Mouse (Mus musculus) forebrain, embryonic 15.5 days (tissue): ENCODE measurements around the gene C5ar1. TPM values are rescaled to one million over a fixed set of nuclear protein-coding genes. Genes with fewer than 3 reads are reported as not detected.
A peak's percentile ranks its signal among the peaks of the same experiment; 100 is the strongest.

ENCODE experiments used
- ATAC-seq: fragments of 200-750 bp; cut with Nextera tagmentation; replicated peaks from 2 replicates; pipeline ENCODE4 v1.8.0; 2017; ENCODE audit warnings: mild to moderate bottlenecking, moderate TSS enrichment, moderate library complexity
- H3K27ac ChIP-seq: fragments of 300-500 bp; sonication (generic); replicated peaks from 2 replicates; pipeline ENCODE4 v1.5.1; 2015; ENCODE audit warnings: mild to moderate bottlenecking, inconsistent platforms
- H3K27me3 ChIP-seq: fragments of 300-500 bp; sonication (generic); 2 replicates; pipeline ENCODE4 v1.6.1; 2015; ENCODE audit warnings: inconsistent platforms
- H3K36me3 ChIP-seq: fragments of 300-500 bp; sonication (generic); 2 replicates; pipeline ENCODE4 v1.6.1; 2015; ENCODE audit warnings: mild to moderate bottlenecking, inconsistent platforms
- H3K4me1 ChIP-seq: fragments of 300-500 bp; sonication (generic); 2 replicates; pipeline ENCODE4 v1.6.1; 2015; ENCODE audit warnings: inconsistent platforms
- H3K4me2 ChIP-seq: fragments of 300-500 bp; sonication (generic); replicated peaks from 2 replicates; pipeline ENCODE4 v1.6.1; 2015; ENCODE audit warnings: mild to moderate bottlenecking, inconsistent platforms
- H3K4me3 ChIP-seq: fragments of 300-500 bp; sonication (generic); 2 replicates; pipeline ENCODE4 v1.5.1; 2015; ENCODE audit warnings: mild to moderate bottlenecking, inconsistent platforms
- H3K9ac ChIP-seq: fragments of 300-500 bp; sonication (generic); replicated peaks from 2 replicates; pipeline ENCODE4 v1.6.1; 2015; ENCODE audit warnings: mild to moderate bottlenecking, inconsistent platforms
- H3K9me3 ChIP-seq: fragments of 300-500 bp; sonication (generic); 2 replicates; pipeline ENCODE4 v1.6.1; 2016; ENCODE audit warnings: inconsistent platforms
- WGBS: fragments of 180-500 bp; shearing (Covaris S2); methylation state at CpG from one replicate; pipeline ENCODE4 v1.1.7; 2015; ENCODE audit warnings: mixed read lengths; 5-methylcytosine and 5-hydroxymethylcytosine counted together
- polyA plus RNA-seq: library from polyadenylated mRNA; unstranded; fragments of >200 nt; fragmentation: Nextera tagmentation; extraction: Ambion mirVana; gene quantifications from 2 replicates; pipeline ENCODE4 v1.2.1, GENCODE M21; 2015

C5ar1 gene
- polyA plus RNA-seq, 1 experiment from 2014 or later, result 1.1 TPM

- Histone ChIP-seq H3K9ac (no peak overlapping the region), H3K4me2 (no peak overlapping the region), H3K4me1 (no peaks in the 10 kb centered on the region), H3K9me3 (no peaks in the 10 kb centered on the region), H3K4me3 (no peak overlapping the region), H3K36me3 (no peaks in the 10 kb centered on the region), H3K27me3 (no peaks in the 10 kb centered on the region), H3K27ac (no peak overlapping the region)
- no peak for ATAC-seq
- WGBS, result 72% methylated on average over 1 of the region's 4 CpGs
These were observed 13.4 kb downstream of the C5ar1 start for GRCm38 (mm10) chr7:16245958-16246357.

GRCm38 (mm10) chr7:16244067-16244466, 15.3 kb downstream of the C5ar1 start, which contains the start of gene C5ar2:
Gene C5ar2, minus strand, starts transcription at chr7:16244154.
- Histone ChIP-seq H3K4me2 (no peak within 1 kb of the TSS), H3K9ac (no peak within 1 kb of the TSS), H3K4me1 (no peaks in the 10 kb centered on the region), H3K27me3 (no peaks in the 10 kb centered on the region), H3K36me3 (no peaks in the 10 kb centered on the region), H3K27ac (no peak within 1 kb of the TSS), H3K4me3 (no peak within 1 kb of the TSS), H3K9me3 (no peaks in the 10 kb centered on the region)
- 90% methylated on average over 5 of the region's 5 CpGs for WGBS
- ATAC-seq, result no peak

DNA sequence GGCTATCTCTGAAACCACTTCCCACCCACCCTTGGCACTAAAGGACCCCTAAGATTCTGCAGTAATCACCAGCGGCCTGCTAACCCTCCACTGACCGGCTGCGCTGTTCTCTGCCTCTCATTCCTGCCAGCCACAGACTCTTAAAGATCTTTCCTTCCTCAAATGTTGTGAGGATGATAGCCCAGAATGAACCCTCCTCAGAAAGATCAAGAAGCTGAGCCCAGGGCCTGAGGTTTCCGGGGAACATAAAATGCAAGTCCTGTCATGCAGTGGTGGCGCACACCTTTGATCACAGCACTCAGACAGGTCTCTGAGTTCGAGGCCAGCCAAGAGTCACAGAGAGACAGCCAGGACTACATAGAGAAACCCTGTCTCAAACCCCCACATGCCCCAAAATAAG, 17.1 kb downstream of the C5ar1 start:
- H3K27ac ChIP-seq, result no peak overlapping the region
- H3K4me2 ChIP-seq, result no peak overlapping the region
- H3K27me3 ChIP-seq, result no peaks in the 10 kb centered on the region
- no peaks in the 10 kb centered on the region for H3K9me3 ChIP-seq
- H3K4me1 ChIP-seq, result no peaks in the 10 kb centered on the region
- no peak overlapping the region for H3K4me3 ChIP-seq
- no peak overlapping the region for H3K9ac ChIP-seq
- WGBS, result 93% methylated on average over 6 of the region's 6 CpGs
- no peak for ATAC-seq
- no peaks in the 10 kb centered on the region for H3K36me3 ChIP-seq

DNA sequence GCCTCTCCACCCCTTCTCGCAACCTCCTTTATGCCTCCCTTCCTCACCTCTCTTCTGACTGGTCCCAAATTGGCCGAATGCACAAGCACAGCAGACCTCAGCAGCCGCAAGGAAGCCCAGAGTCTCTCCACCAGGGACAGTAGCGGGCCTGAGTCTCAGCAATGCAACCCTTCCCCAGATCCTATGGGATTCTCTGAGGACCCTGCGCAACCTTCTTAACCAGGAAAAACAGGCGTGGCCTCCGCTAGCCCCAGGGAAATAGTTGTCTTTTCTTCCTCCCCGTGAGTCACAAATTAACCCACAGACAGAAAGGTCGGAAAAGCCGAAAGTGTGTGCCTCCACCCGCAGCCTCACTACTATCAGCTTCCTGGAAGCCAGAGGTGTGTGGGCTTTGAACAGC, 17.6 kb downstream of the C5ar1 start:
- WGBS, result 68% methylated on average over 11 of the region's 11 CpGs
- Histone ChIP-seq H3K27ac (no peak overlapping the region), H3K36me3 (no peaks in the 10 kb centered on the region), H3K4me2 (no peak overlapping the region), H3K9me3 (no peaks in the 10 kb centered on the region), H3K27me3 (no peaks in the 10 kb centered on the region), H3K4me1 (no peaks in the 10 kb centered on the region), H3K4me3 (no peak overlapping the region), H3K9ac (no peak overlapping the region)
- ATAC-seq, result no peak

GRCm38 (mm10) chr7:16240978-16241303, 18.4 kb downstream of the C5ar1 start:
- H3K9me3 ChIP-seq, result no peaks in the 10 kb centered on the region

GRCm38 (mm10) chr7:16240281-16240977, 18.9 kb downstream of the C5ar1 start:
- H3K36me3 ChIP-seq, result no peaks in the 10 kb centered on the region
- no peaks in the 10 kb centered on the region for H3K9me3 ChIP-seq
- no peaks in the 10 kb centered on the region for H3K27me3 ChIP-seq
- H3K27ac ChIP-seq, result no peak overlapping the region
- no peak for ATAC-seq
- H3K4me2 ChIP-seq, result no peak overlapping the region
- H3K4me3 ChIP-seq, result no peak overlapping the region
- H3K9ac ChIP-seq, result no peak overlapping the region
- WGBS, result 80% methylated on average over 7 of the region's 7 CpGs
- no peaks in the 10 kb centered on the region for H3K4me1 ChIP-seq

More at GRCm38 (mm10) chr7:16240978-16241303, 18.4 kb downstream of the C5ar1 start:
- H3K4me2 ChIP-seq, result no peak overlapping the region
- no peak overlapping the region for H3K4me3 ChIP-seq
- no peaks in the 10 kb centered on the region for H3K36me3 ChIP-seq
- no peak for ATAC-seq
- H3K27ac ChIP-seq, result no peak overlapping the region
- H3K27me3 ChIP-seq, result no peaks in the 10 kb centered on the region
- 88% methylated on average over 1 of the region's 1 CpGs for WGBS
- H3K4me1 ChIP-seq, result no peaks in the 10 kb centered on the region
- H3K9ac ChIP-seq, result no peak overlapping the region

- Histone ChIP-seq H3K4me3 (no peak overlapping the region), H3K27me3 (no peaks in the 10 kb centered on the region), H3K36me3 (no peaks in the 10 kb centered on the region), H3K4me2 (no peak overlapping the region), H3K9ac (no peak overlapping the region), H3K27ac (no peak overlapping the region), H3K4me1 (no peaks in the 10 kb centered on the region), H3K9me3 (no peaks in the 10 kb centered on the region)
- WGBS, result 78% methylated on average over 9 of the region's 9 CpGs
- ATAC-seq, result no peak
These were observed 19.8 kb downstream of the C5ar1 start for GRCm38 (mm10) chr7:16239554-16239997.

DNA sequence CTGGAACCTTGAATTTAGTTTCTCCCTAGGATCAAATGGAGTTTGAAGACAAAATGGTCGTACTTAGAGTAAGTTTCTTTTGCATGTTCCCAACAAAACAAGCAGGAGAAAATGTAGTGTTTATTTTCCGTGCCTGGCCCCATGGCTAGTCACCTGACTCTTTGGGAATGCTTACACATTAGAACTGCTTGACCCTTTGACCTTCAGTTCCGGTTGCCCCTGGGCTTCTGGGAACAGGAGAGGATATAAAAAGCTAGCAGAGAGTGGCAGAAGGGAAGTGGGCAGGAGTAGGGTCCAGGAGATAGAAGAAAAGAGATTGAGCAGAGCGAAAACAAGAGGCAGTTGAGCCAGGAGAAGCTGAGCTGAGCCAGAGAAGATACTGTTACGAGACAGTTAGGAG, 29.5 kb downstream of the C5ar1 start:
- ATAC-seq, result no peak

DNA sequence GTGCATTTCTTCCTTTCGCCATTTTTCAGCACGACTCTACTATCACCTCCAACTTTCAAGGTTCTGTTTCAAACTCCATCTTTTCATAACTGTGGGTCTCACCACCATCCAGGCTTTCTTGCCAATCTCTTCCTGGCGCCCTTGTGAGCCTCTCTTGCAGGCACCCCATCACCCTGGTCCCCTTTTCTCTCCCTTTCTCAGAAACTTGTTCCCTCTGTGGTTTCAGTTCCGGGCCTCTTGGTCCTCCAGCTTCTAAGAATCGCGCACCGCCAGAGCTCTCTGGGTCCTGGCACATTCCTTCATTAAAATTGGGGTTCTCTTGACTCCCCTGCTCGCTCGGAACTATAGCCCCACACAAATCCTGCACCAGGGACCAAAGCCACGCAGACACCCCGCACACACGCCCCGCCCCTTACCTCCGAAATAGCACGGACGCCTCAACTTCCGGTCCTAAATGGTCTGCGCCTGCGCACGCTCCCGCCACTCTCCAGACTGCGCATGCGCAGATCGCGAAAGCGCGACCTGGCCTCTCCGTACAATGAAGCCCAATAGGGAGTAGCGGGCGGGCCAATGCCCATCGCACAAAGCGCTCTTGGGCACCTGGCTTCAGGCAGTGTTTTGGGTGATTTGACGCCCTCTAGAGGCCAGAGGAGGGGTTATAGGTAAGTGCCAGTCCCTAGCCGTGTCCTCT, 37.6 kb downstream of the C5ar1 start, which contains the start of gene Dhx34:
Dhx34 (minus strand) TSS at position 456 of the 691 bp plus-strand sequence.
- Histone ChIP-seq H3K36me3 (peaks cover 12% of the 10 kb centered on the region), H3K4me2 (peak within 1 kb of the TSS; percentile 77), H3K27ac (peak within 1 kb of the TSS; percentile 76), H3K9ac (peak within 1 kb of the TSS; percentile 79), H3K27me3 (no peaks in the 10 kb centered on the region), H3K9me3 (no peaks in the 10 kb centered on the region), H3K4me3 (peak within 1 kb of the TSS; percentile 60), H3K4me1 (peaks cover 16% of the 10 kb centered on the region)
- WGBS, result under 1% methylated on average over 34 of the region's 34 CpGs
- peak; percentile 97 for ATAC-seq

More for the DNA sequence above, 29.5 kb downstream of the C5ar1 start:
- no peak overlapping the region for H3K4me2 ChIP-seq
- H3K9ac ChIP-seq, result no peak overlapping the region
- no peaks in the 10 kb centered on the region for H3K27me3 ChIP-seq
- no peaks in the 10 kb centered on the region for H3K9me3 ChIP-seq
- 67% methylated on average over 5 of the region's 5 CpGs for WGBS
- H3K4me3 ChIP-seq, result no peak overlapping the region
- H3K27ac ChIP-seq, result no peak overlapping the region
- no peaks in the 10 kb centered on the region for H3K4me1 ChIP-seq
- no peaks in the 10 kb centered on the region for H3K36me3 ChIP-seq

DNA sequence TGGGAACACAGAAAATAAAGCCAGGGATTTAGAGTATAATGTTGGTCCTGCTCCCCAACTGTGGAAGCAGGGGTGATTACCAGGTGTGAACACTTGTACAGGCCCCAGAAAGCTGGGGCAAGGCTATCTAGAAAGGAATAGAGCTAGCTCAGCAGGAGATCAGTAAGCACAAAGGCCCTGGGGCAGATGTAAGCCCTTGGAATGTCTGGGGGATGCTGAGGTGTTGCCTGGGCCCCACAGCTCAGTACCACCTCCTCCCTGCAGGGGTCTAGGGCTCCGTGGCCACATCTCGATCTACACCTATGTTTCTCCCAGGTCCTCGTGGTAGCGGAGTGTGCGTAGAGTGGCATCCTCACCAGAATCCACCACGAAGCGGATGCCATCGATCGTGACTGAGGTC, 45.4 kb downstream of the C5ar1 start:
- Histone ChIP-seq H3K4me1 (no peaks in the 10 kb centered on the region), H3K27me3 (no peaks in the 10 kb centered on the region), H3K4me3 (no peak overlapping the region), H3K4me2 (no peak overlapping the region), H3K9me3 (no peaks in the 10 kb centered on the region), H3K27ac (no peak overlapping the region), H3K36me3 (peaks cover 64% of the 10 kb centered on the region), H3K9ac (no peak overlapping the region)
- ATAC-seq, result no peak
- WGBS, result 92% methylated on average over 9 of the region's 9 CpGs

- Histone ChIP-seq H3K27ac (no peak overlapping the region), H3K9me3 (no peaks in the 10 kb centered on the region), H3K9ac (no peak overlapping the region), H3K4me2 (no peak overlapping the region), H3K4me1 (no peaks in the 10 kb centered on the region), H3K4me3 (no peak overlapping the region), H3K27me3 (no peaks in the 10 kb centered on the region), H3K36me3 (peaks cover 63% of the 10 kb centered on the region)
- 94% methylated on average over 6 of the region's 6 CpGs for WGBS
- ATAC-seq, result no peak
These were observed 46.1 kb downstream of the C5ar1 start for GRCm38 (mm10) chr7:16213196-16213595.

- Histone ChIP-seq H3K4me2 (no peak overlapping the region), H3K27ac (no peak overlapping the region), H3K27me3 (no peaks in the 10 kb centered on the region), H3K4me1 (no peaks in the 10 kb centered on the region), H3K4me3 (no peak overlapping the region), H3K9ac (no peak overlapping the region), H3K36me3 (peaks cover 54% of the 10 kb centered on the region), H3K9me3 (no peaks in the 10 kb centered on the region)
- ATAC-seq, result no peak
- WGBS, result 74% methylated on average over 12 of the region's 12 CpGs
These were observed 48.4 kb downstream of the C5ar1 start for GRCm38 (mm10) chr7:16210862-16211365.
